Mouse (Mus musculus): ENCODE results near the gene D430041D05Rik.

DNA sequence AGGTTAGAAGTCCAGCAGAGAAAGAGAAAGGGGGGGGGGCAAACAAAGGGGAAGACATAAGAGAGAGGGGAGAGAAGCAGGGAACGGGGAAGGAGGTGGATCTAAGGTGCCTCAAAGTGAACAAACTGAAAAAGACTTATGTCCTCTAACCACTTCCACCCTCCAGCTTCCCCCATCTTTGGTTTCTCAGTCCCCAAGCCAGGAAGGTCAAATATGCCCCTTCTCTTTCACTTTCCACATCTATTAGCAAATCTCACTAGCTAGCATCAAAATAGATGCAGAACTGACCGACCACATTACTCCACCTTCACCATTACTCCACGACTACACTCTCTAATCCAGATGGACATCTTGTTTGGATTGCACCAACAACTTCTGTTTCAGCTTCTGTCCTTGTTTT lies 39.9 kb upstream of the D430041D05Rik start:
- no peak for TF ChIP-seq POLR2A (IDR thresholded peaks at IDR 0.05; ENCODE audit: borderline replicate concordance, extremely low read depth, low read depth, low read length)
- TF ChIP-seq CTCF (IDR thresholded peaks at IDR 0.05; ENCODE audit: insufficient read depth, low read length): no peak

Data from lung, adult 2 months (tissue).